Mouse (Mus musculus): Measurements from ENCODE around the gene Sult5a1. TPM values are rescaled to one million over a fixed set of nuclear protein-coding genes. Genes with fewer than 3 reads are reported as not detected.
A peak's percentile ranks its signal among the peaks of the same experiment; 100 is the strongest.

Sult5a1 gene
- polyA plus RNA-seq, 1 experiment from 2014 or later = 0.33 TPM

DNA sequence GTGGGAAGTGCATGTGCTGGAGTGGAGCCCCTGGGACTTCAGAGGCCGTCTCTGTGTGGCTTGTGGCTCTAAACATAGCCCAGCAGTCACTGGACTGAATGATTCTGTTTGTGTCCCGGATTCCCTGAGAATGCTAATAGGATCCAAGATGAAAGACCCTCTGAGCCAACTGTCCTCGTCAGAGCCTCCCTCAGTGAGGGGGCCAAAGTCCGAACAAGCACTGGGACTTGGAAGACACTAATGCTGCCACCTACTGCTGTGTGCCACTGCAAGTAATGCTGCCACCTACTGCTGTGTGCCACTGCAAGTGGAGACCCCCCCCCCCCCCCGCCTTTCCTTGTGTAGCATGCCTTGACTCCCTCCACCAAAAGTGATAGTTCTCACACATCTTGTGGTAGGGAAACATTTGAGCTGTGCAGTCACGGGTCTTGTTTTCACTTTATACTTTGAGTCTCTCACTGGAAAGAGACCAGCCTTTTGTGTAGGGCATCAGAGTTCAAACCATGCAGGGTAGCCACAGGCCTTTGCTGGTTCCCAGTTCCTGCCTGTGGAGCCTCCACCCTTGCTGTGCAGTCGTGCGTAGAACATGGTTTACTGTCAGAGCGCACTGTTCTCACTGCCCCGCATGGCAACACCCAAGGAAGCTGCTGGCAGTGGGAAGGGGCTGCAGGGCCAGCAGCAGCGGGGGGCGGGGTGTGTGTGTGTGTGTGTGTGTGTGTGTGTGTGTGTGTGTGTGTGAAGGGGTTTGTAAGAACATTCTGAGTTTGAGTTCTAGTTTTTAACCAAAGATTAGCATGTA, 60.1 kb downstream of the Sult5a1 start:
- no peak overlapping the region for H3K27ac ChIP-seq (ENCODE audit: low read length)
- 73% methylated on average over 12 of the region's 12 CpGs for WGBS

DNA sequence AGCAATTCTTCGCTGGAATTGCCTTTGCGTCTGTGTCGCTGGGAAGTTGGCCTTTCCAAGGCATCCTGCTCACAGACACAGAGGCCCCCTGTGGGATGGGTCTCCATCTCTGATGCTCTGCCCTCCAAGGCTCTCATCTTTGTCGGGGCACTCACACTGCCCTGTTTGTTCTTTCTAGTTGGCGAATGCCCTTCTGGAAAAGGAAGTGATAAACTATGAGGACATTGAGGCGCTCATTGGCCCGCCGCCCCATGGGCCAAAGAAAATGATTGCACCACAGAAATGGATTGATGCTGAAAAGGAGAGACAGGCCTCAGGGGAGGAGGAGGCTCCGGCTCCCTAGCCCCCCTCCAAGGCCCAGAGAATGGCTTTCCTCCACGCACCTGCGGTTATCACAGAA, 60.9 kb downstream of the Sult5a1 start:
- no peaks in the 10 kb centered on the region for H3K9me3 ChIP-seq (ENCODE audit: control insufficient read depth, low read length)
- H3K4me2 ChIP-seq (ENCODE audit: low read length) = no peak overlapping the region
- H3K36me3 ChIP-seq (ENCODE audit: control insufficient read depth, insufficient read depth) = peaks cover 17% of the 10 kb centered on the region; the same call in 1 of the 2 replicates
- H3K4me1 ChIP-seq (replicated peaks; ENCODE audit: control insufficient read depth, insufficient read depth, low read length) = peaks cover 3% of the 10 kb centered on the region
- H3K9ac ChIP-seq (replicated peaks; ENCODE audit: low read depth, low read length) = no peak overlapping the region
- no peak for ATAC-seq
- 90% methylated on average over 11 of the region's 11 CpGs for WGBS
- H3K4me3 ChIP-seq (replicated peaks; ENCODE audit: low read length) = no peak overlapping the region
- no peak overlapping the region for H3K27ac ChIP-seq (ENCODE audit: low read length)
- no peaks in the 10 kb centered on the region for H3K27me3 ChIP-seq (replicated peaks; ENCODE audit: control insufficient read depth, insufficient read depth, low read length)

More for the DNA sequence above, 60.1 kb downstream of the Sult5a1 start:
- Histone ChIP-seq H3K36me3 (ENCODE audit: control insufficient read depth, insufficient read depth) (peaks cover 16% of the 10 kb centered on the region; the same call in 1 of the 2 replicates), H3K9ac (replicated peaks; ENCODE audit: low read depth, low read length) (no peak overlapping the region), H3K27me3 (replicated peaks; ENCODE audit: control insufficient read depth, insufficient read depth, low read length) (no peaks in the 10 kb centered on the region), H3K4me1 (replicated peaks; ENCODE audit: control insufficient read depth, insufficient read depth, low read length) (peaks cover 3% of the 10 kb centered on the region), H3K4me3 (replicated peaks; ENCODE audit: low read length) (no peak overlapping the region), H3K9me3 (ENCODE audit: control insufficient read depth, low read length) (no peaks in the 10 kb centered on the region), H3K4me2 (ENCODE audit: low read length) (no peak overlapping the region)
- ATAC-seq = no peak

Small RNA genes within 50 kb of the gene (microRNA-seq; reads per million reads assigned to microRNA genes)
- gene Mir7079 (not detected), gene Mir7080 (2.1 reads per million, percentile 3 among the genes with 10 or more reads in this experiment)

Other genes starting within 250 kb of the Sult5a1 start
- 30.3 and 33.6 TPM in 2 replicates for gene Ankrd11, start 116.0 kb downstream of the Sult5a1 start, polyA plus RNA-seq (2015; fragmentation: Nextera tagmentation; extraction: Ambion mirVana)
- gene Spg7, start 95.4 kb downstream of the Sult5a1 start, polyA plus RNA-seq (2015; fragmentation: Nextera tagmentation; extraction: Ambion mirVana) = 45.3 and 51.8 TPM in 2 replicates
- 777 and 810 TPM in 2 replicates for gene Rpl13, start 56.0 kb downstream of the Sult5a1 start, polyA plus RNA-seq (2015; fragmentation: Nextera tagmentation; extraction: Ambion mirVana)
- 2.8 and 7.3 TPM in 2 replicates for gene Cpne7, start 40.9 kb downstream of the Sult5a1 start, polyA plus RNA-seq (2015; fragmentation: Nextera tagmentation; extraction: Ambion mirVana)
- gene Dpep1, start 27.9 kb upstream of the Sult5a1 start, polyA plus RNA-seq (2015; fragmentation: Nextera tagmentation; extraction: Ambion mirVana) = 0.14 and 0.18 TPM in 2 replicates
- 238 and 248 TPM in 2 replicates for gene Chmp1a, start 54.4 kb upstream of the Sult5a1 start, polyA plus RNA-seq (2015; fragmentation: Nextera tagmentation; extraction: Ambion mirVana)
- gene Spata33, start 54.5 kb upstream of the Sult5a1 start, polyA plus RNA-seq (2015; fragmentation: Nextera tagmentation; extraction: Ambion mirVana) = 5.9 and 6.3 TPM in 2 replicates
- gene Cdk10, start 66.5 kb upstream of the Sult5a1 start, polyA plus RNA-seq (2015; fragmentation: Nextera tagmentation; extraction: Ambion mirVana) = 42.9 and 54.1 TPM in 2 replicates
- 5.8 and 7.8 TPM in 2 replicates for gene Spata2l, start 77.9 kb upstream of the Sult5a1 start, polyA plus RNA-seq (2015; fragmentation: Nextera tagmentation; extraction: Ambion mirVana)
- 26.8 and 31.2 TPM in 2 replicates for gene Zfp276, start 95.9 kb upstream of the Sult5a1 start, polyA plus RNA-seq (2015; fragmentation: Nextera tagmentation; extraction: Ambion mirVana)
- gene Vps9d1, start 96.0 kb upstream of the Sult5a1 start, polyA plus RNA-seq (2015; fragmentation: Nextera tagmentation; extraction: Ambion mirVana) = 44.9 and 60.5 TPM in 2 replicates
- 12.8 and 14.8 TPM in 2 replicates for gene Fanca, start 160.3 kb upstream of the Sult5a1 start, polyA plus RNA-seq (2015; fragmentation: Nextera tagmentation; extraction: Ambion mirVana)
- gene Spire2, start 174.4 kb upstream of the Sult5a1 start, polyA plus RNA-seq (2015; fragmentation: Nextera tagmentation; extraction: Ambion mirVana) = 31.8 and 33.4 TPM in 2 replicates
- gene Tcf25, start 215.4 kb upstream of the Sult5a1 start, polyA plus RNA-seq (2015; fragmentation: Nextera tagmentation; extraction: Ambion mirVana) = 283 and 303 TPM in 2 replicates
- gene Mc1r, start 248.8 kb upstream of the Sult5a1 start, polyA plus RNA-seq (2015; fragmentation: Nextera tagmentation; extraction: Ambion mirVana) = 0.09 and 0.12 TPM in 2 replicates